Mouse (Mus musculus): ENCODE results near the gene Ccdc81.

DNA sequence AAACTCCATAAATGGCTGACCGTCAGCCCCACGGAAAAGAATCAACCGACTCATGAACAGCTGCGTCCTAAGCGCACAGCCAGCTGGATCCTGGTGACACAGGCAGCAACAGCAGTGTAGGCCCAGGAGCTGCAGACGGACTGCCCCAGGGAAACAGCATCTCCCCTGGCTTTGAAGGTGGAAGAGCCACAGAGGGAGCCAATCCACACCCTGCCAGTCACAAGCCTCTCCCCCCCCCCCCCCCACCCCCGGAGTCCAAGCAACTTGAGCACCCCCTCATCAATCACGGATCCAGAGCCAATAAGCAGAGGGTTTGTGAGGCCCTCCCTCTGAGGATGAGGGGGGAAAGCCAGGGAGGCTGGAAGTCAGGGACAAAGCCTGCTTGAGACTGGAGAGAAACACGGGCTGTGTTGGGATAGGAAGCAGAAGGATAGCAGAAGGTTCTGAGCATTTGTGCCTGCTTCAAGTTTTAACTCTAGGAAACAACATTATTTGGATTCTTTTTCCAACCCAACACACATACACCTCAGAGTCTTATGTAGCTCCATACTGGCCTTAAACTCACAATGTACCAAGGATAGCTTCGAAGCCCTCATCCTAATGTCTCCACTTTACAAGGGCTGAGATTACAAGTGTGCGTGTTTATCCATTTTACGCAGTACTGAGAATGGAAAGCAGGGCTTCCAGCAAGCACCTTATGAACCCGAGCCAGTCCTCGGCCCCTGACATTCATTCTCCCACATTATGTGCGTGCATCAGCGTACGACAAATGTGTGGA lies 46.8 kb downstream of the Ccdc81 start:
- TF ChIP-seq POLR2A (IDR thresholded peaks at IDR 0.05; ENCODE audit: low read depth, low read length) (no peak), CTCF (IDR thresholded peaks at IDR 0.05; ENCODE audit: borderline replicate concordance, insufficient read depth, low read length) (no peak)
